Mouse (Mus musculus): ENCODE data around the gene Ptgfrn.

- TF ChIP-seq CTCF (conservative IDR thresholded peaks at IDR 0.05; ENCODE audit: low read length) (no peak), POU5F1 (IDR thresholded peaks at IDR 0.05; ENCODE audit: borderline replicate concordance, low read length) (no peak), NANOG (IDR thresholded peaks at IDR 0.05; ENCODE audit: borderline replicate concordance, low read length) (no peak)
These were observed 1.8 kb downstream of the Ptgfrn start for GRCm38 (mm10) chr3:101108282-101108681.

Measured in E14TG2a.4 (cell line).